Mouse (Mus musculus) E14TG2a.4 (cell line): ENCODE results near the gene Eif2b5.
"Not testable (repeated sequence)": the region's sequence is repeated elsewhere in the genome, so short reads cannot be mapped to it uniquely, and the experiment has no call there.

Experiments used
- H3K27me3 ChIP-seq: 2 replicates; pipeline ENCODE4 v1.6.1; 2014; ENCODE audit warnings: low read length, control low read depth; ENCODE audit not compliant: insufficient read depth
- H3K36me3 ChIP-seq: 2 replicates; pipeline ENCODE4 v1.6.1; 2014; ENCODE audit warnings: low read length, control low read depth; ENCODE audit not compliant: insufficient read depth
- H3K4me1 ChIP-seq: replicated peaks from 2 replicates; pipeline ENCODE4 v1.6.1; 2014; ENCODE audit warnings: low read depth, low read length, control low read depth
- H3K4me3 ChIP-seq: replicated peaks from 2 replicates; pipeline ENCODE4 v1.5.1; 2014; ENCODE audit warnings: mild to moderate bottlenecking, low read length
- H3K9me3 ChIP-seq: 2 replicates; pipeline ENCODE4 v1.6.1; 2014; ENCODE audit warnings: low read length, control low read depth
- CTCF ChIP-seq: conservative IDR thresholded peaks from 2 replicates; pipeline ENCODE4 v1.5.1; 2014; ENCODE audit warnings: low read length
- NANOG ChIP-seq: IDR thresholded peaks from 2 replicates; pipeline ENCODE4 v1.6.1; 2014; ENCODE audit warnings: borderline replicate concordance, low read length, mixed read lengths
- POU5F1 ChIP-seq: IDR thresholded peaks from 2 replicates; pipeline ENCODE4 v1.6.1; 2014; ENCODE audit warnings: low read length, borderline replicate concordance

Gene Eif2b5

DNA sequence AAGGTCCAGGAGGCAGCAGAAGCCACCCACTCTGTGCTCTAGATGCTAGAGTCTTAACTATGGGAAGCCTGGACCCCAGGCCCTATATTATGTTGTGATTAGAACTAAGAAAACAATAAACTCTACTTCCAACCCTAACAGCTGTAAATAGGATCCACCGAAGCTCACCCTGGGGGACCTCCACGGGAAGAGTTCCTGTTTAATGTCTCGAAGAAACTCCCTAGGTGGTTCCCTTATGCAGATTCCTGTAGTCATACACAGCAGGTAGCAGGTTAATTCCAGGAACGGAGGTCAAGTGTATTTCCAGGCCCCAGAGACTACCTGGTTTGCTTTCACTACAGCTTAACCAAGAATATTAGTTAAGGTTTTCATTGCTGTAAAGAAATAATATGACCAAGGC lies 13.6 kb upstream of the Eif2b5 start:
- TF ChIP-seq CTCF: no peak
- TF ChIP-seq NANOG: no peak
- no peak for TF ChIP-seq POU5F1
- Histone ChIP-seq H3K4me1 (peaks cover 26% of the 10 kb centered on the region), H3K9me3 (peaks cover 5% of the 10 kb centered on the region; the same call in 1 of the 2 replicates), H3K4me3 (no peak overlapping the region), H3K27me3 (no peaks in the 10 kb centered on the region), H3K36me3 (no peaks in the 10 kb centered on the region)

DNA sequence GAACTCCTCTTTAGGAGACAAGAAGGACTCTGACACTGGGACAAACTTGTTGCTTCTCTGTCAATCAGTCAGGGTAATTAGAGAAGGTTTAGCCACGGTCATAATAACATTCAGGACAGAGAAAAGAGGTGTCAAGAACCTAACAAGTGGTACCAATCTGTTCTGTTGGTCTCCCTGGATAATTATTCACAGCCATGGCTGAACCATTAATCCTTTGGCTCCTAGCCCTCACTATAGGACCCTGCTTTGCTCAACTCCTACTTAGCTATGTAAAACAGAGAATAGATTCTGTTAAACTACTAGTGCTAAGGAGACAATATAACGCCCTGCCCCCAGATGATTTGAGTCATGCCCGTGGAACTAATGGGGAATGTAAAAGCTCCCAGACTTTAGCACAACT lies 12.6 kb upstream of the Eif2b5 start:
- Histone ChIP-seq H3K4me1 (peaks cover 24% of the 10 kb centered on the region), H3K9me3 (peaks cover 5% of the 10 kb centered on the region; the same call in 1 of the 2 replicates), H3K4me3 (no peak overlapping the region), H3K27me3 (no peaks in the 10 kb centered on the region), H3K36me3 (no peaks in the 10 kb centered on the region)
- TF ChIP-seq POU5F1: no peak
- TF ChIP-seq NANOG: no peak
- no peak for TF ChIP-seq CTCF

DNA sequence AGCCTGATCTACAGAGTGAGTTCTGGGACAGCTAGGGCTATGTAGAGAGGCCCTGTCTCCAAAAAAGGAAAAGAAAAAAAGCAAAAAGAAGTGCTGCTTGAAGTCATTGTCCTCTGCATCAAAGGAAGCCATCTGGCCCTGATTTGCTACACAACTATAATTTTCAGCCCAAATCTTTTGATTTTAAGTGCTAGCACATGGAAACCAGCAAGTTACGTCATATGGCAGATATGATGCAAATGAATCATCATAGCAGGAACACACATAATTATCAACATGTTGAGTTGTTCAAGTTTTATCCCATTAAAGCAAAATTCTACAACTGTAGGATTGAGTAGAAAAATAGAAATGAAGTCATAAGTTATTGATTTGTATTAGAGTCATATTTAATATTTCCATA lies 10.5 kb upstream of the Eif2b5 start:
- no peak for TF ChIP-seq NANOG
- no peak for TF ChIP-seq CTCF
- no peak for TF ChIP-seq POU5F1

DNA sequence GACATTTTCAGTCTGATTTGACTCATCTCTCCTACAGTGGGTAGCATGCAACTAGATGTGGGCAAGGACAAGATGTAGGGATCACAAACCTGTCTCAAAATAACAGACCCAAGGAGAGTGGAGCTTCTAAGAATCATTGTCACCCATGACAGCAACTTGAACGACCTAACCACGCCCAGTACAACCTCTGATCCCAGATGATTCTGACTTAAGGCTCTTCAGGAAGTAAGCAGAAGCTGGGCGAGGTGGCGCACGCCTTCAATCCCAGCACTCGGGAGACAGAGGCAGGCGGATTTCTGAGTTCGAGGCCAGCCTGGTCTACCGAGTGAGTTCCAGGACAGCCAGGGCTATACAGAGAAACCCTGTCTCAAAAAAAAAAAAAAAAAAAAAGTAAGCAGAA lies 9.9 kb upstream of the Eif2b5 start:
- not testable (repeated sequence) for H3K4me3 ChIP-seq, H3K36me3 ChIP-seq, H3K27me3 ChIP-seq, H3K9me3 ChIP-seq
- H3K4me1 ChIP-seq: peaks cover 18% of the 10 kb centered on the region

More for the DNA sequence above, 10.5 kb upstream of the Eif2b5 start:
- H3K27me3 ChIP-seq: no peaks in the 10 kb centered on the region
- peaks cover 5% of the 10 kb centered on the region; the same call in 1 of the 2 replicates for H3K9me3 ChIP-seq
- no peaks in the 10 kb centered on the region for H3K36me3 ChIP-seq
- H3K4me1 ChIP-seq: peaks cover 24% of the 10 kb centered on the region
- no peak overlapping the region for H3K4me3 ChIP-seq

DNA sequence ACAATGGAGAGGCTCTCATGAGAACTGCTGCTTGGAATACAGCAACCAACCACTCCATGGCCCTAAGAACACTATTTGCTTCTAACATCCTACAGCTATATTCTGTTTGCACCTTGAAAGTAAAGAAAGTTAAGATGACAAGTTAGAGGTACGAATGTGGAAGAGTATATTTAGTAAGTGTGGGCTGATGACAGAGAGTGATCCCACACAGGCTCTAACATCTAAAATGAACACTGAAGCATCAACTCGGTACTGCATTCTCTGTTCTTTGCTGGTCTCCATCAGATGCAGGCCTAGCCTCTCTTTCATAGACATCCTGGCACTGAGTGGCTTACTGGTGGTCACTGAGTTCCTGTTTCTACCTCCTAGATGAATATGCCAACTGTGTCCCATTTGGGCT lies 9.4 kb upstream of the Eif2b5 start:
- H3K4me3 ChIP-seq: no peak overlapping the region
- H3K4me1 ChIP-seq: peaks cover 15% of the 10 kb centered on the region
- TF ChIP-seq NANOG (no peak), CTCF (no peak), POU5F1 (no peak)
- H3K9me3 ChIP-seq: peaks cover 5% of the 10 kb centered on the region; the same call in 1 of the 2 replicates
- H3K36me3 ChIP-seq: no peaks in the 10 kb centered on the region
- H3K27me3 ChIP-seq: no peaks in the 10 kb centered on the region

DNA sequence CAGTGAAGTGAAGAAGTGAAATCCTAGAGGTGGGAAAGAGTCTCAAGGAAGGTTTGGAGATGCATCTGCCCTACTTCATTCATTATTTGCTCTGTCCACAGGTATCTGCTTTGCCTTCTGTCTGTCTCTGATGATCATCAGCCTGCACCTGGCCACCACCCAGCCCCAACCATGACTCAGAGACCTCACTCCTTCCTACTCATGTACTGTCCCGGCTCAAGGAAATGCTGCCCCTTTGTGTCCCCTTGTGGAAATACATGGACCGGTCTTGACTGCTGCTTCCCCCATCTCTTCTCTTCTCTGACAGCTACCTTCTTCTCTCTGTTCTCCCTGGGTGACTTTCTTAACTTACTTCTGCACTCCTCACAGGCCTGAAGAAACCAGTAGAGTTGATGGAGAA lies 8.0 kb upstream of the Eif2b5 start:
- peaks cover 6% of the 10 kb centered on the region for H3K4me1 ChIP-seq
- H3K4me3 ChIP-seq: no peak overlapping the region
- no peaks in the 10 kb centered on the region for H3K36me3 ChIP-seq
- no peaks in the 10 kb centered on the region for H3K27me3 ChIP-seq
- peaks cover 4% of the 10 kb centered on the region; the same call in 1 of the 2 replicates for H3K9me3 ChIP-seq
- TF ChIP-seq POU5F1 (no peak), CTCF (no peak; the same call in 1 of the 2 replicates), NANOG (no peak)

DNA sequence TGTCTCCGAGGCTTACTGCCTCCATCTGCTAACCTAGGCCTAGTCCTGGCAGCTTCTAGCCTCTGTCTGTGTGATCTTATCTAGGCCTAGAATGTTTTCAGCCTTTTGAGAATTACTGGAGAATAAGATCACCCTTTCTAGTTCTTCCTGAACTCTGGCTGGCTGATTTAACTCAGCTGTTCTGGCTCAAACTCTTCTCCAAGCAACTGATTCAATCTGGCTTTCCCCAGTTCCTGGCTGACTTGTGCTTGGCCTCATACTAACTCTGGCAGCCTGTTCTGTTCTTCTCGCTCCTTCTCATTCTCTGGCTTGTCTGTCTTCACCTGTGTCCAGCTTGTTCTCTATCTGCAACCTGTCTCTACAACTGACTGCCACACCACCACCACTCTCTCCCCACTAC lies 7.3 kb upstream of the Eif2b5 start:
- Histone ChIP-seq H3K9me3 (peaks cover 5% of the 10 kb centered on the region), H3K4me1 (peaks cover 5% of the 10 kb centered on the region; the same call in 1 of the 2 replicates), H3K36me3 (no peaks in the 10 kb centered on the region), H3K27me3 (no peaks in the 10 kb centered on the region), H3K4me3 (no peak overlapping the region)
- TF ChIP-seq CTCF (no peak), POU5F1 (no peak), NANOG (no peak)

DNA sequence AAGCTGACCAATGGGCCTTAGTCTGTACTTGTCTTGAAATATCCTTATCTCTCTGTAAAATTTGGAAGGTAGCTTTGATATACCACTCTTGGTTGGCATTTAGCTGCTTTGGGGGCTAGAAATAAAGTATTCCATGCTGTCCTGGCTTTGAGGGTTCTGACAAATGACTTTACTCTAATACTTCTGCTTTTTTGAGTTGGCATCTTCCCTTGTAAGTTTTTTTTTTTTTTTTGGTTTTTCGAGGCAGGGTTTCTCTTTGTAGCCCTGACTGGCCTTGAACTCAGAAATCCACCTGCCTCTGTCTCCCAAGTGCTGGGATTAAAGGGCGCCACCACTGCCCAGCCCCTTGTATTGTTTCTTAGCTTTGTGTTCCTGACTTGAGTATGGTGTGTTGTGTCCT lies 5.2 kb upstream of the Eif2b5 start:
- Histone ChIP-seq H3K27me3 (no peaks in the 10 kb centered on the region), H3K36me3 (no peaks in the 10 kb centered on the region), H3K4me3 (no peak overlapping the region), H3K9me3 (peaks cover 22% of the 10 kb centered on the region), H3K4me1 (peaks cover 11% of the 10 kb centered on the region; the same call in 1 of the 2 replicates)
- TF ChIP-seq POU5F1 (no peak), CTCF (no peak), NANOG (no peak)
